Mouse (Mus musculus): ENCODE measurements around the gene Tuba1c. TPM values are rescaled to one million over a fixed set of nuclear protein-coding genes. Genes with fewer than 3 reads are reported as not detected.

Gene Tuba1c
- total and polyA plus RNA-seq, 3 experiments = 178 to 390 (median 220) TPM

DNA sequence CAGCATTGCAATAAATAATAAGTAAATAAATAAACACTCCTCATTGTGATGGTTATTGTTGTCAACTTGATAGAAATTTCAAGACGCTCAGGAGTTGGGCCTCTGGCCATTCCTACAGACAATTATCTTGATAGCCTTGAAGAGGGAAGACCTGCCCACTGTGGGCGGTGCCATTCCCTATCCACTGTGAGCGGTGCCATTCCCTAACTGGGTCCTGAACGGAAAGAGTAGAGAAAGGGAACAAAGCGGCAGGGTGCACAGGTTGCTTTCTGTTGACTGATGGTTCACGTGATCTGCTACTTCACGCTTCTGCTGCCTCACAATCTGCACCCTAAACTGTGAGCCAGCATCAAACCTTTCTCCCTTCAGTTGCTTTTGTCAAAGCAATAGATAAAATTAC lies 8.4 kb upstream of the Tuba1c start:
- Histone ChIP-seq H3K79me2 (replicated peaks; ENCODE audit: control insufficient read depth, extremely low read depth, insufficient read depth, poor library complexity, severe bottlenecking) (no peaks in the 10 kb centered on the region), H3K27ac (ENCODE audit: insufficient read depth, low read depth) (no peak overlapping the region), H3K36me3 (replicated peaks in 1 of 2; ENCODE audit: control insufficient read depth in 1 of 2, insufficient read depth in 1 of 2, low read length in 1 of 2) (no peaks in the 10 kb centered on the region), H3K4me1 (ENCODE audit: control insufficient read depth in 1 of 2, insufficient read depth in 2 of 2) (peaks cover 0 to 12% of the 10 kb centered on the region in 2 experiments; a peak in 2 of 4 replicates), H3K9ac (ENCODE audit: insufficient read depth, low read depth) (no peak overlapping the region), H3K4me3 (replicated peaks in 1 of 3; ENCODE audit: low read depth in 2 of 3, low read length in 2 of 3, poor library complexity in 1 of 3) (no peak overlapping the region), H3K27me3 (replicated peaks) (no peaks in the 10 kb centered on the region), H3K4me2 (ENCODE audit: insufficient read depth, low read depth, poor library complexity, severe bottlenecking) (no peak overlapping the region), H3K9me3 (replicated peaks; ENCODE audit: low read length) (peaks cover 3% of the 10 kb centered on the region)
- dilution Hi-C loops (cut with MboI; ENCODE audit: extremely low pct_ligation_motif_present, extremely low pct_unique_long_range_greater_than_20kb, low sequenced_read_pairs) (no loop called here), in situ Hi-C loops (cut with MboI; ENCODE audit: low pct_ligation_motif_present, low pct_unique_long_range_greater_than_20kb, low sequenced_read_pairs) (no loop called here)
- no peak for DNase-seq (ENCODE audit: extremely low read depth)
- TF ChIP-seq ZNF384 (IDR thresholded peaks at IDR 0.05; ENCODE audit: low read depth, low read length) = no peak
- no peak for TF ChIP-seq E2F4 (IDR thresholded peaks at IDR 0.05; ENCODE audit: insufficient replicate concordance, low read depth, low read length)
- no peak for TF ChIP-seq POLR2AphosphoS2 (IDR thresholded peaks at IDR 0.05; ENCODE audit: low read depth, low read length)
- no peak for TF ChIP-seq IRF4 (IDR thresholded peaks at IDR 0.05; ENCODE audit: low read depth, low read length)
- TF ChIP-seq ZMIZ1 (IDR thresholded peaks at IDR 0.05; ENCODE audit: low read depth, low read length) = no peak
- TF ChIP-seq GABPA (IDR thresholded peaks at IDR 0.05; ENCODE audit: insufficient replicate concordance, low read depth, low read length) = no peak
- TF ChIP-seq MEF2A (IDR thresholded peaks at IDR 0.05; ENCODE audit: borderline replicate concordance, low read depth, low read length) = no peak
- TF ChIP-seq HCFC1 (IDR thresholded peaks at IDR 0.05; ENCODE audit: low read depth, low read length) = no peak
- no peak for TF ChIP-seq TBP (conservative IDR thresholded peaks at IDR 0.05; ENCODE audit: low read depth, low read length)
- TF ChIP-seq EP300 (IDR thresholded peaks at IDR 0.05; ENCODE audit: low read length) = no peak
- TF ChIP-seq ZC3H11A (IDR thresholded peaks at IDR 0.05; ENCODE audit: low read depth, low read length) = no peak
- no peak for TF ChIP-seq POLR2A (IDR thresholded peaks at IDR 0.05; ENCODE audit: low read depth, low read length)
- TF ChIP-seq SIN3A (IDR thresholded peaks at IDR 0.05; ENCODE audit: low read length) = no peak
- TF ChIP-seq ELF1 (IDR thresholded peaks at IDR 0.05; ENCODE audit: low read depth, low read length) = no peak
- no peak for TF ChIP-seq NRF1 (IDR thresholded peaks at IDR 0.05; ENCODE audit: low read depth, low read length)
- TF ChIP-seq ZKSCAN1 (IDR thresholded peaks at IDR 0.05; ENCODE audit: borderline replicate concordance, low read depth, low read length) = no peak
- TF ChIP-seq USF1 (IDR thresholded peaks at IDR 0.05; ENCODE audit: low read depth, low read length) = no peak
- no peak for TF ChIP-seq KAT2A (IDR thresholded peaks at IDR 0.05; ENCODE audit: insufficient replicate concordance, low read length)
- no peak for TF ChIP-seq MAX (IDR thresholded peaks at IDR 0.05; ENCODE audit: low read length)

GRCm38 (mm10) chr15:99024668-99025314 lies 4.9 kb upstream of the Tuba1c start:
- in situ Hi-C loops (cut with MboI; ENCODE audit: low pct_ligation_motif_present, low pct_unique_long_range_greater_than_20kb, low sequenced_read_pairs) (no loop called here), dilution Hi-C loops (cut with MboI; ENCODE audit: extremely low pct_ligation_motif_present, extremely low pct_unique_long_range_greater_than_20kb, low sequenced_read_pairs) (no loop called here)
- peak; percentile 92 for DNase-seq (ENCODE audit: extremely low read depth)
- no peaks in the 10 kb centered on the region for H3K36me3 ChIP-seq (replicated peaks in 1 of 2; ENCODE audit: control insufficient read depth in 1 of 2, insufficient read depth in 1 of 2, low read length in 1 of 2)
- no peaks in the 10 kb centered on the region for H3K27me3 ChIP-seq (replicated peaks)
- H3K9ac ChIP-seq (ENCODE audit: insufficient read depth, low read depth) = no peak overlapping the region
- H3K27ac ChIP-seq (ENCODE audit: insufficient read depth, low read depth) = no peak overlapping the region
- peaks cover 3% of the 10 kb centered on the region for H3K9me3 ChIP-seq (replicated peaks; ENCODE audit: low read length)
- H3K4me3 ChIP-seq (replicated peaks in 1 of 3; ENCODE audit: low read depth in 2 of 3, low read length in 2 of 3, poor library complexity in 1 of 3) = no peak overlapping the region
- H3K4me1 ChIP-seq (ENCODE audit: control insufficient read depth in 1 of 2, insufficient read depth in 2 of 2) = peaks cover 0 to 10% of the 10 kb centered on the region in 2 experiments; a peak in 2 of 4 replicates
- H3K79me2 ChIP-seq (replicated peaks; ENCODE audit: control insufficient read depth, extremely low read depth, insufficient read depth, poor library complexity, severe bottlenecking) = no peaks in the 10 kb centered on the region
- H3K4me2 ChIP-seq (ENCODE audit: insufficient read depth, low read depth, poor library complexity, severe bottlenecking) = peak overlapping the region; percentile 57; the same call in 1 of the 2 replicates
- peak; percentile 26; the same call in 1 of the 2 replicates for TF ChIP-seq POLR2A (IDR thresholded peaks at IDR 0.05; ENCODE audit: low read depth, low read length)
- no peak for TF ChIP-seq RCOR1 (conservative IDR thresholded peaks at IDR 0.05; ENCODE audit: low read depth, low read length)
- peak; percentile 26; the same call in 1 of the 2 replicates for TF ChIP-seq HCFC1 (IDR thresholded peaks at IDR 0.05; ENCODE audit: low read depth, low read length)
- no peak for TF ChIP-seq KAT2A (IDR thresholded peaks at IDR 0.05; ENCODE audit: insufficient replicate concordance, low read length)
- TF ChIP-seq SMC3 (IDR thresholded peaks at IDR 0.05; ENCODE audit: low read depth, low read length) = peak; percentile 60
- no peak for TF ChIP-seq JUN (IDR thresholded peaks at IDR 0.05; ENCODE audit: insufficient read depth, low read depth, low read length)
- TF ChIP-seq MAZ (IDR thresholded peaks at IDR 0.05; ENCODE audit: low read depth, low read length) = no peak
- TF ChIP-seq CTCF (conservative IDR thresholded peaks at IDR 0.05 in 1 of 2, IDR thresholded peaks at IDR 0.05 in 1 of 2; ENCODE audit: low read depth in 2 of 2, low read length in 2 of 2) = peak; percentile 87 to 90
- TF ChIP-seq JUND (conservative IDR thresholded peaks at IDR 0.05; ENCODE audit: low read depth, low read length) = 0 out of 2 replicates have a peak, but pooled peaks have one; percentile 9
- 0 out of 2 replicates have a peak, but pooled peaks have one; percentile 45 for TF ChIP-seq MYC (IDR thresholded peaks at IDR 0.05; ENCODE audit: low read depth, low read length)
- no peak for TF ChIP-seq TCF12 (IDR thresholded peaks at IDR 0.05; ENCODE audit: low read depth, low read length)
- peak; percentile 76 for TF ChIP-seq RAD21 (IDR thresholded peaks at IDR 0.05; ENCODE audit: low read depth, low read length)
- 0 out of 2 replicates have a peak, but pooled peaks have one; percentile 25 for TF ChIP-seq MAX (IDR thresholded peaks at IDR 0.05; ENCODE audit: low read length)
- peak; percentile 51 for TF ChIP-seq ZNF384 (IDR thresholded peaks at IDR 0.05; ENCODE audit: low read depth, low read length)
- no peak for TF ChIP-seq UBTF (IDR thresholded peaks at IDR 0.05; ENCODE audit: low read depth, low read length)

Data from CH12.LX (cell line).